Mouse (Mus musculus) small intestine, adult 2 months (tissue): Measurements from ENCODE around the gene Cd22.

ENCODE experiments used
- CTCF ChIP-seq: fragments of 200-500 bp; IDR thresholded peaks from 2 replicates; pipeline ENCODE4 v1.5.1; 2012; ENCODE audit warnings: low read depth, mild to moderate bottlenecking, control low read depth, inconsistent platforms, low read length, moderate library complexity, mixed read lengths; ENCODE audit not compliant: insufficient replicate concordance, insufficient read length; ENCODE audit errors: extremely low read depth
- POLR2A ChIP-seq: fragments of 200-500 bp; IDR thresholded peaks from 2 replicates; pipeline ENCODE4 v1.6.1; 2012; ENCODE audit warnings: low read depth, mild to moderate bottlenecking, control low read depth, inconsistent platforms, low read length, moderate library complexity

- TF ChIP-seq POLR2A (no peak), CTCF (no peak)
Observed at GRCm38 (mm10) chr7:30829428-30829827, 50.7 kb downstream of the Cd22 start.
